Mouse (Mus musculus): ENCODE results near the gene Tulp2.
A peak's percentile ranks its signal among the peaks of the same experiment; 100 is the strongest.

DNA sequence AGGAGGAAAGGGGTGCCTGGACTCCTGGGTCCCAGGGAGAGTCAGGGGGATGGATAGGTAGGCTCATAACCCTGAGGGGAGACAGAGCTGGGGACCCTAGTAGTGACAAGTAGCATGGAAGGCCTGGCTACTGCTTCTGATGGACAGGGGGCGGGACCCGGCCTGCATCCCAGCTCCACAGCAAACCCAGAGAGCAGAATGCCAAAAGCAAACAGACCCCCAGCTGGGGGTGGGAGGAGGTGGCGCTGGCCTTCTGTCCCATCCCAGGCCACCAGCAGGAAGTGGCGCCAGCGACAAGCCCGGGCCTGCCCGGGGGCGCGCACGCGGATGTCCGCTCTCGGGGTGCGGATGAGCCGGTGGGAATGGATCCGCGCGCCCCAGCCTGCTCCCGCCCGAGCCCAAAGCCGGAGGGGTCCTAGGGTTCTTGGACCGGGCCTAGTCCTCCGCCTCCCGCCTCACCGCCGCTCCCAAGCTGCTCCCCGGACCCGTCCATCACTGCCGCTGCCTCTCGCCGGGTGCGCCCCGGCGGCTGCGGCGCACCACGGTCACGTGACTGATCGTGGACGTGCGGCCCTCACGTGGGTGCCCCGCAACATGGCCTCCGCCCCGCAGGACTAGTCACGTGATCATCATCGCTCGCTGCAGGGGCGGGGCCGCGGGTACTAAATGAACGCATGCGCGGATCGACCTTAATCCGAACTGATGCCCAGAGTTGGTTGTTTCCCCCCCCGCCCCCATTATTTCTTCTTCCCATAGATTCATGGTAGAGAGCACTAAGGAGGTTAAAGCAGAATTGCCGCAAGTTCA, 15.2 kb upstream of the Tulp2 start, which contains the start of gene Bax:
- TF ChIP-seq POLR2A (IDR thresholded peaks at IDR 0.05; ENCODE audit: low read depth, low read length) (peak; percentile 26), CTCF (conservative IDR thresholded peaks at IDR 0.05; ENCODE audit: insufficient read depth, insufficient read length, low read depth, low read length) (no peak)
